Mouse (Mus musculus) A20 (cell line): ENCODE results near the gene Syn2.

Source experiments
- DNase-seq: peaks from one replicate; pipeline ENCODE4 v3.0.0-alpha.2; 2011; ENCODE audit warnings: low read depth, low spot score

Syn2 gene

GRCm38 (mm10) chr6:115134501-115135331 is at the start of gene Syn2:
Gene Syn2, plus strand, starts transcription at chr6:115134902.
- DNase-seq, result no peak

- DNase-seq, result no peak
Observed at GRCm38 (mm10) chr6:115085274-115085841, 49.3 kb upstream of the Syn2 start.

- DNase-seq, result no peak
Observed at GRCm38 (mm10) chr6:115088314-115089106, 46.2 kb upstream of the Syn2 start.

GRCm38 (mm10) chr6:115091737-115092136 is 43.0 kb upstream of the Syn2 start:
- peak; percentile 63 for DNase-seq

- DNase-seq, result no peak
Observed at GRCm38 (mm10) chr6:115102542-115102941, 32.2 kb upstream of the Syn2 start.

- no peak for DNase-seq
Observed at GRCm38 (mm10) chr6:115111426-115111825, 23.3 kb upstream of the Syn2 start.

- DNase-seq, result peak; percentile 4
Observed at GRCm38 (mm10) chr6:115122181-115122580, 12.5 kb upstream of the Syn2 start.

GRCm38 (mm10) chr6:115123262-115124201 is 11.2 kb upstream of the Syn2 start:
- peak; percentile 86 for DNase-seq

GRCm38 (mm10) chr6:115124675-115125357 is 9.9 kb upstream of the Syn2 start:
- DNase-seq, result no peak

GRCm38 (mm10) chr6:115125358-115125720 is 9.4 kb upstream of the Syn2 start:
- DNase-seq, result no peak

GRCm38 (mm10) chr6:115126232-115126785 is 8.4 kb upstream of the Syn2 start:
- no peak for DNase-seq

- no peak for DNase-seq
Observed at GRCm38 (mm10) chr6:115126851-115127250, 7.9 kb upstream of the Syn2 start.

- DNase-seq, result peak; percentile 19
Observed at GRCm38 (mm10) chr6:115127255-115127824, 7.4 kb upstream of the Syn2 start.

- no peak for DNase-seq
Observed at GRCm38 (mm10) chr6:115135332-115135649, 589 bp downstream of the Syn2 start.

- DNase-seq, result no peak
Observed at GRCm38 (mm10) chr6:115136156-115136555, 1.5 kb downstream of the Syn2 start.

- peak; percentile 10 for DNase-seq
Observed at GRCm38 (mm10) chr6:115141446-115141845, 6.7 kb downstream of the Syn2 start.

- DNase-seq, result no peak
Observed at GRCm38 (mm10) chr6:115161175-115161574, 26.5 kb downstream of the Syn2 start.

- DNase-seq, result no peak
Observed at GRCm38 (mm10) chr6:115165863-115166470, 31.3 kb downstream of the Syn2 start.

GRCm38 (mm10) chr6:115168921-115169320 is 34.2 kb downstream of the Syn2 start:
- DNase-seq, result no peak

- DNase-seq, result no peak
Observed at GRCm38 (mm10) chr6:115169518-115169917, 34.8 kb downstream of the Syn2 start.
